Mouse (Mus musculus) gastrocnemius, adult 8-10 months (tissue): Measurements from ENCODE around the gene Ccdc80. TPM values are rescaled to one million over a fixed set of nuclear protein-coding genes. Genes with fewer than 3 reads are reported as not detected.

Experiments used
- DNase-seq, 2 experiments: peaks; one replicate each; pipeline ENCODE4 v3.0.0; 2022; ENCODE audit warnings: low spot score in 2 of 2
- total RNA-seq, 4 experiments: library from RNA; stranded (reverse); gene quantifications; 2 replicates each; pipeline ENCODE4 v1.2.4; 2022

Ccdc80 gene
- total RNA-seq, 4 experiments from 2014 or later = 9.3 to 24.8 (median 12.4) TPM

- DNase-seq = no peak
Observed at GRCm38 (mm10) chr16:45117200-45117599, 24.0 kb downstream of the Ccdc80 start.

GRCm38 (mm10) chr16:45118760-45119159 is 25.6 kb downstream of the Ccdc80 start:
- DNase-seq = no peak

DNA sequence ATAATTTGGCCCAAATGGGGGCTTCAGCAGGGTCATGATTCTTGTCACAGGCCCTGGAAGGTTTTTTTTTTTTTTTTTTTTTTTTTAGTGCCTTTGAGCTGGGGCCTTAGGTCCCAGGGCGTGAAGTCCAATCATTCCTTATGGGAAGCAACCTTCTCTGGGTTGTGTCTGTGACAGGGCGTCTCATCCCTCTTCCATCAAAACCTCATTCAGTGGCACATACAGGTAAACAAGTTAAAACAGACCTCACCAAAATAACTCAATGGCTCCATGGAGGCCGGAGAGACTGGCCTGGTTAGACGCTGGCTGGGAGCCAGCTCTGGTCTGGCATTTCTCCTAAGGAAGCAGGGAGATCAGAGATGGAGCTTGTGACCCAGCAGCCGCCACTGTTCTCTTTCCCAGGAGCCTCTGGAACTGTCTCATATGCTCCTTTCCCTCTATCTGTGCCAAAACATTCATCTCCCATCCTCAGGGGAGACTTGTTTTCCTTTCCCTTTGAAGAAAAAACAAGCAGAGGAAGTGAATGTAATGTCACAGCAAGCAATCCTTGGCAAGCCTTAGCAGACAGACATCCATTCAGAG is 27.7 kb downstream of the Ccdc80 start:
- peak; percentile 55 to 69 for DNase-seq

DNA sequence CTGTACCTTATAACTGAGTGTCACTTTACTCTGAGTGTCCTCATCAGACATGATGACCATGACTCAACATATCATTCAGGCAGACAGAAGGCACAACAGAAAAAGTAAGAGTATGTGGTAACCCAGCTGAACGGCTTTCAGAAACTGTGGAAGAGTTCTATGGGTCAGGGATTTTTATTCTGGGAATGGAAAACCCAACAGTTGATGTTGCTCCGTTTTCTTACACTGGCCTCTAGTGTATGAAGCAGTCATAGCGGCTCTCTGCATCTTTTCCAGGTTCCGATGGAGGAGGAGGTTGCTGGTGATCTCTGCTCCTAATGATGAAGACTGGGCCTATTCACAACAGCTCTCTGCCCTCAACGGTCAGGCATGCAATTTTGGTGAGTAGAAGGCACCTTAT is 29.4 kb downstream of the Ccdc80 start:
- DNase-seq = no peak

- no peak for DNase-seq
Observed at GRCm38 (mm10) chr16:45124230-45125203, 31.3 kb downstream of the Ccdc80 start.

DNA sequence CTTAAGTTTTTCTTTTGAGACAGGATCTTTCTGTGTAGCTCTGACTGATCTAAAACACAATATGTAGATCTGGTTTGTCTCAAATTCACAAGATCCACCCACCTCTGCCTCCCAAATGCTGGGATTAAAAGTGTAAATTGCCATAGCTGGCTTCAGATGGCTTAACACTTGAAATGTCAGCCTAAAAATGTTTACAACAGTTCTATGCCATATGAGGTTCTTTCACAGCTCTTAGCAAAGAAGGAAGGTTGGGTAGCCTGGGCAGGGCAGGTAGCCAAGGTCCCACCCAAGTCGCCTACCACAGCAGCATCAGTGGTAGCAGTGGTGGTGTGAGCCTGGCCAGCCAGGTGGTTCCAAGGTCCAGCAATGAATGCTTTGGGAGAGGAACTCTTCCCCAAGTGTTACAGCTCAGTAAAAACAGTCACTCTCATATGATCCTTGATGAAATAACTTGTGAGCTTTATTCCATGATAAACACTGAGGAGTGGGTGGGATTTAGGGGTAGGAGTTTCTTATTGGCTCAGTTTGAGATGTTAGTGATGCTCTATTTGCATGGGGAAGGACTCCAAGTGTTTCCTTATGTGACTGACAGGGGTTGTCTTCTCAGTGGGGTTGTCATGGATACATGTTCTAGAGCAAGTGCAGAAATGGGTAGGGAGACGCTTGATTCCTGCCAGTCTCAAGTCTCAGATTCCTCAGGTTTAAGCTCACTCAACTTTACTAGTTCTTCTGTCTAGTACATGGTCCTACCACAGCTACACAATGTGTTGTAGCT is 34.9 kb downstream of the Ccdc80 start:
- DNase-seq = no peak

DNA sequence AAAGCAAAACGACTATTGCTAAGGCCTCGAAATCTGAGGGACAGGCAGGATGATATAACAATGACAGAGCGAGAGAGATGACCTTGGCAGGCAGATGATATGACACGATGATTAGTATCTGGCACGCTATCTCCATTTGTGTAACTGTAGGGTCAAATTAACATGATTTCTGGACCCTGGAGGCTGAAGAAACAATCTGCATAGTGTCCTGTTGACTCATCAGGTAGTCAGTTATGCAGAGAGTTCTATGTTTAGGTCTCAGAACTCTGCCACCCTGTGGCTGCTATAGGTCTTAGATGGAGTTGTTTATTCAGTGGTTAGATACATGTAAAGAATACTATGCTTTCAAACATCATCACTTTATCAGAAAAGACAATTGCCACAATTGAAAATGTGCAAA is 48.5 kb downstream of the Ccdc80 start:
- DNase-seq = no peak

GRCm38 (mm10) chr16:45142565-45142964 is 49.4 kb downstream of the Ccdc80 start:
- DNase-seq = no peak

DNA sequence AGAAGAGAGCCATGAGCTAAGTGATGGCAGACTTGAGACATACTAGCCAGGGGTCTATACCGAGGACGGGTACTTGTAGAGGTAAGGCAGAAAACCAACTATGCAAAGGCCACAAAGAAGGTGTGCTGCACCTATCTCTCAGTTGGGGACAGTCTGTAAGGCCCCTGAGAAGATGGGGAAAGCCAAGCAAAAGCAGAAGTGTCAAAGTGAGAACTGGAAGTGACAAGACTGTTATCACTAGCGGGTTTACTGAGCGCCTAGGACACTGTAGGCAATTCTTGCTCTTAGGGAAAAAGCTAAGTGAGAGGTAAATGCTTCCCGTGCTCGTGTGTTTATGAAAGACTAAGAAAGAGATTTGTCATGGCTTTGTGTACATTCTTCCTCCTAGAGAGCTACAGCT is 51.9 kb downstream of the Ccdc80 start:
- no peak for DNase-seq

DNA sequence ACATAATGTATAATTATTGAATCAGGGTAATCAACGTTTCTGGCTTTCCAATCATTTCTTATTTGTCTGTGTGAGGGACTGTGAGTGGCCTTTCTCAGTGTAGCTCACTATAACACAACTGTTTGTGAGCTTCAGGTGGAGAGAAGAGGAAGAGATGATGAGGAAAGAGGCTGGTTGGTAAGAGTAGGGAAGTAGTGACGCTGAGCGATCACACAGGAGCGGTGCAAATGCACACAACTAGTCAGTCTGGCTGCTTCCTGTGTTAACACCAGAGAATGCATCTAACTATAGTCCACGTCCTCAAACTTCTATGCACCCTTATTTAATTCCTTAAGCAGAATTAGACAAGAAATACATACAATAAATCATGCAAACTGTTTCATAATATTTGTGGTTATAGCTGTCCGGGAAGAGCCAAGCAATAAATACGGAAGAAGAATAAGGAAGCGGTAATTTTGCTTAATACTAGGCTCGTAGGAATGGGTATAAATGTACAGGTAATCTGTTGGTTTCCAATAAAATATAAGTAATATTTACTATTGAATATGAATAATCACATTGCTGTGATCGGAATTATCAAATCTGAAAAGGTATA is 55.4 kb downstream of the Ccdc80 start:
- DNase-seq = no peak

DNA sequence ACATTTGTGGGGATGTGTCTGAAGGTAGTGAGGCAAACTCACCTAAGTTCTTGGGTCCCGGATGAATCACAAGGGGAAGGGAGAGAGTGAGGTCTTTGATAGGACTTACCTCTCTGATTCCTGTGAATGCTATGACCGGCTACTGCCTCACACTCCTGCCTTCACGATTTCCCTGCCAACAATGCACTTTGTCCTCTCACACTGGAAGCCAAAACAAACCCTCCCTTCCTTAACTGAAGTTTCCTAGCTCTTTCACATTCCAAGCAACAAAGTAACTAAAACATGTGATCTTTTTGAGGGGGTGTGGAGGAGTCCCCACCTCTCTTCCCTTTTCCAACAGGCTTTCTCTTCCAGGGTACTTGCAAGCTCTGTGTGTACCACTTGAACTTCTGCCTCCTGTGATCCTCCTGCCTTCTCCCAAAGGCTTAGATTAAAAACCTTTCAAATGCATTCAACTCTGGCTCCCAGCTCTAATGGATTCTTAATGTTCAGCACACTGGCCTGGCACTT is 61.6 kb downstream of the Ccdc80 start:
- DNase-seq = no peak

DNA sequence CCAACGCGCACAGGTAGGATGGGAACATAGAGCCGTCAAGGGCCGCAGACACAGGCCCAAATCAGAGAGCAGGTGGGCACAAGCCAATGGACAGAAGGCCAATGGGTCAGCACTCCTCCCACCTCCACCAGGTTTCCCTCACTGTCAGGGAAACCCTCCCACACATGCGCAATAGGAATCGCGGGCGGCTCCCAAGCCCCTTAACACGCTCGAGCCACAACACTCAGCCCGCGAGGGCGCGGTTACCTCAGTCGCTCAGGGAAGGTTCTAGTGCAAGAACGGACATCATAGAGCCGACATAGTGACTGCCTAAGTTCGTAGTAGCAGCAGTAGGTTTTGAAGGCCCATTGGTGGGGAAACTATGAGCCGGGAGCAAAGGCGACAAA is 64.9 kb downstream of the Ccdc80 start:
- peak; percentile 38 to 55 for DNase-seq

- DNase-seq = peak; percentile 87 to 92
Observed at GRCm38 (mm10) chr16:45158522-45159388, 65.6 kb downstream of the Ccdc80 start, which contains the start of the genes Slc35a5 and Atg3. Gene Slc35a5, minus strand, starts transcription at chr16:45158706. Gene Atg3, plus strand, starts transcription at chr16:45158785.

DNA sequence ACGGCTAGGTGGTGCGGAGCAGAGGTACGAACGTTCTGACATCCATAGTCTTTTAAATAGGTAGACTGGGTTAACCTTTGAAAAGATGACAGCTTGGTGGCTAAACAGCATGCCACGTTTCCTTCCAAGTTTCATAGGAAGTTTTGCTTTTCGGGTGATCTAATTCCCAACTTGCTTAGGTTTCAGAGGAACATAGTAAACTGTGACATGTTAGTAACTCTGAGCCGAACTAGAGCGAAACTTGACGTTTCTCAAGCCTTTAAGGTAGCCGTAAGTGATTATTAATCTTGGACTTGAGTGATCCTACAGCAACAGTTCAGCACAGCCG is 66.2 kb downstream of the Ccdc80 start:
- no peak for DNase-seq

Other genes with a start within 250 kb of the Ccdc80 start
- not detected for gene Cd200r2, start 226.3 kb upstream of the Ccdc80 start, total RNA-seq
- gene Cd200r3, start 149.7 kb upstream of the Ccdc80 start, total RNA-seq = not detected
- gene Slc35a5, start 65.3 kb downstream of the Ccdc80 start, total RNA-seq = 1 to 10 TPM; 4.0 to 5.5 (median 4.6) TPM
- gene Atg3, start 65.4 kb downstream of the Ccdc80 start, total RNA-seq = 10 to 100 TPM; 20.5 to 23.3 (median 21.9) TPM
- gene Btla, start 130.9 kb downstream of the Ccdc80 start, total RNA-seq = under 1 TPM in 3 of 4 experiments, not detected in 1; 0.19 to 0.64 (median 0.36) TPM